Mouse (Mus musculus): ENCODE data around the gene Mrc2.
A peak's percentile ranks its signal among the peaks of the same experiment; 100 is the strongest.

The Mrc2 gene

GRCm38 (mm10) chr11:105292124-105293071, at the start of gene Mrc2:
Gene Mrc2 (plus strand): TSS chr11:105292643.
- peak; percentile 67 for DNase-seq (ENCODE audit: low spot score)

DNA sequence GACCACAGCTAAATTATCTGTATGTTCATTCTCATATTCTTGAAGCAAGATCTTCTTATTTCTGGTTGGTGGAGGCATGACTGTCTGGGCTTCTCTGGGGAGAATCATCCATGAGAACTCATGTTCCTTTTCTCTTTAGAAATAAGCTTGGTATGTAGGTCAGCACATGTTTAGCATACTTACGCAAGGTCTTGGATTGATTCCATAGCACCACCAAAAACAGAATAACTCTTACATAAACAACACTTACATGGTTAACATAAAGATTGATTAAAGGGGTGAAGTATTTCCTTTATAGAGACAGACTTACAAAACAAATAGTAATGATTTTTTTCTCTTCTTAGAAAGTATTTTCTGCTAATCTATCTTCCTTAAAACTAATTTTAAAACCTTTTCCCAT, 46.1 kb upstream of the Mrc2 start:
- no peak for DNase-seq (ENCODE audit: low spot score)

GRCm38 (mm10) chr11:105246785-105247184, 45.7 kb upstream of the Mrc2 start:
- DNase-seq (ENCODE audit: low spot score), result no peak

- no peak for DNase-seq (ENCODE audit: low spot score)
These were observed 45.1 kb upstream of the Mrc2 start for GRCm38 (mm10) chr11:105247321-105247720.

- no peak for DNase-seq (ENCODE audit: low spot score)
These were observed 32.7 kb upstream of the Mrc2 start for GRCm38 (mm10) chr11:105259733-105260132.

GRCm38 (mm10) chr11:105261116-105261515, 31.3 kb upstream of the Mrc2 start:
- DNase-seq (ENCODE audit: low spot score), result no peak

DNA sequence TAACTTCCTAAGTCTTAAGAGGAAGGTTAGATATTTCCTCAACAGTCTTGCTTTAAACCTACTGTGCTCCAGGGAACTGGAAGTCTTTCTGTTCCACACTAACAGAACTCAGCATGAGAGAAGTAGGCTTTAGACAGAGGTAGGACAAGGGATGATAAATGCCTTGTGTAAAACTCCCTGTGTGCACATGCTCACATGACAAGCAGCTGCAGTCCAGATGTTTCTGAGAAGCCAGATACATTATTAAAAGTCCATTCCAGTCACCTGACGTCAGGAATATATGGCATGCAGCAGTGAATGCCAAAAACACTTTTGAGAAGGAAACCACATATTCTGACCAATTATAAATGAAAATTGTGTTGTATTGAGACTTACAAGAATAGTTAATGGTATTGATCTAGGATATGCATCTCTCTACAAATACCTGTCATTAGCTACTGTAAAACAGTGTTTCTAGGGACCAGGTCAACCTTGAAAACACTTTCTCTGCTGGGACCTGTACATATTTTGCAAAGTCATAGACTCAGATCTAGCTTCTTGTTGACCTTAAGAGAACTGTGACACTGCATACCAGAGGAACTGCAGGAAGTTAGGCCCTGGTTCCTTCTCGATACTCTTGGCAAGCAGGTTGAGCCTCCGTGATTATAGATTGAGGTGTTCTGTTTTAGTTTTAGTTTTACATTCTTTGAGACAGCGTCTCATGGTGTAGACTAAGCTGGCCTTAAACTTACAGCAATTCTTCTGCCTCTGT, 30.7 kb upstream of the Mrc2 start:
- DNase-seq (ENCODE audit: low spot score), result no peak

DNA sequence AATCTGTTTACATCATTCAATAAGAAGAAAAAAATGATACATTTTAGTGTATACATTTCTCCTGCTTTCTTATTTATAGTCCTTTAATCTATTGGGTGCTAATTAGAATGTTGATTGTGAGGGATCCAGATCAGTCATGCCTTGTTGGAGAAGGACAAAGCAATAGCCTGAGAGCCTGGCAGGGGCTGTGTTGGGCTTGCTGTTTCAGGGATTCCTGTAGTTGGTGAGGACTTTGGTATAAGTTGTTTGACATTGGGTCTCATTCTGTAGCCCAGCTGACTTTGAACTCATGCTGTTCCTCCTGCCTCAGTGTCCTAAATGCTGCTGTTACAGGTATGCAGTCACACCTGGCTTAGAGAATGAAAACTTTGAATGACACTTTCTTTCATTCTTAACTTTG, 27.9 kb upstream of the Mrc2 start:
- no peak for DNase-seq (ENCODE audit: low spot score)

DNA sequence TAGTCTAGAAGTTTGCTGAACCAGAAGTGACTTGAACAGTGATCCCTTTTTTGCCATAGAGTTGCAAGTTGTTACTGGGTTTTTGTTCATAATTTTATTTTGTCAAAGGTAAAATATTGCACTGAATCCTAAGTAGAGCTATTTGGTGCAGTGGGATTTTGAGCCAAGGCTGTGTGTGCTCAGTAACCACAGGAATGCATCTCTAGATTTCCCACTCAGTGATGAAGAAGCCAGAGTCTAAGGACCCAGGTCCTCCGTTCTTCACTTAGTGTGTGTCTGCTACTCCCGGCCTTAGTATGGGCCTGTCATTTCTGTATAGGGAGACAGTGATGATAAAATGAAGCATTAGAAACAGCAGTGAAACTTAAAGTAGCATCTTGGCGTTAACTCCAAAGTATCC, 27.5 kb upstream of the Mrc2 start:
- no peak for DNase-seq (ENCODE audit: low spot score)

DNA sequence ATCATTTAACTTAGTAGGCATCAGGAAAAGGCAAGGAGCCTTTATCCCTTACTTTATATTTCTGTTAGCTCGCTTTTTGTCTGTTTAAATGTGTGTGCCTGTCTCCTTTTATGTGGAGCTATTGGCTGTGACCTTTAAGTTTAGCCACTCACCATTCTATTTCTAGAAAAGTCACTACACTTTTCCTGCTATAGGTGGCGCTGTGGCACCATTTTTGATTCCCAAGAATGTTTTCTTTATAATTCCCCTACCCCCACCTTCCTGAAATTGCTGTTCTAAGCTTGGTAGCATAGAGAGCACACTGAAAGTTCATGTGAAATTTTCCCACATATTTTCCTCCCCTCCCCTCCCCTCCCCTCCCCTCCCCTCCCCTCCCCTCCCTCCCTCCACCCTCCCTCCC, 22.3 kb upstream of the Mrc2 start:
- DNase-seq (ENCODE audit: low spot score), result peak; percentile 58

GRCm38 (mm10) chr11:105280456-105280855, 12.0 kb upstream of the Mrc2 start:
- no peak for DNase-seq (ENCODE audit: low spot score)

DNA sequence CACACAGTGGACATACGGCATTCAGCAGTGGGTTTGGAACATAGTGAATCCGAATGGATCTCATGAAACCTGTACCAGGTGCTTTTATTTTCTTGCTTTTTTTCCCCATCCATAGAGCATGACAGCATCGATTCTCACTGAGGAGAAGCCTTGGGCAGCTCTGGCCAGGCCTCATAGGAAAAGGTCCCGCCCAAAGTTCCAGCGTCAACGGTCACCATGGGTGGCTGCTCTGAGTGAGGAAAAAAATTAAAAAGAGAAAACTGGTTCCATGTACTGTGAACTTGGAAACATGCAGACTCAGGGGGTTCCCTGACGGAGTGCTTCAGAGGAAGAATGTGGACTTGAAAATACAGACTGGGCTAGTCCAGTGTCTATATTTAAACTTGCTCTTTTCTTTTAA, 11.2 kb upstream of the Mrc2 start:
- no peak for DNase-seq (ENCODE audit: low spot score)

GRCm38 (mm10) chr11:105281763-105282459, 10.5 kb upstream of the Mrc2 start:
- DNase-seq (ENCODE audit: low spot score), result no peak

GRCm38 (mm10) chr11:105282460-105282859, 10.0 kb upstream of the Mrc2 start:
- DNase-seq (ENCODE audit: low spot score), result peak; percentile 30

- DNase-seq (ENCODE audit: low spot score), result no peak
These were observed 9.4 kb upstream of the Mrc2 start for GRCm38 (mm10) chr11:105283016-105283415.

DNA sequence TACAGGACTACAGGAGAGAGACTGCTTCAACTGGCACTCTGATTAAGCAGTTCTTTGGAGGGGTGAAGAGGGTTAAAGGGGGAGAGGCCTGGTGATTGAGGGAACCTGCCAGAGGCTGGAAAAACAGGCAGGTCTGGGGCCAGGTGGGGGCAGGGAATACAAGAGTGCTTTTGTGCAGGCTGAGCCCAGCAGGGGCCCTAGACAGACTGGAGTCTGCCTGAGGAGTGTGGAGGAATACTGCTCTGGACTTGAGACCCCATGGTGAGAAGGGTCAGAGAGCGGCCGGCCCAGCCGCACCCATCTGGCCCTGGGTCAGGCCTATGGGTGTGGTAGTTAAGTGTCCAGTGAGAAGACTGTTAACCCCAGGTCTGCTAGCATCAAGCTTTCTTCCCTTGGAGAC, 6.7 kb upstream of the Mrc2 start:
- DNase-seq (ENCODE audit: low spot score), result peak; percentile 38

DNA sequence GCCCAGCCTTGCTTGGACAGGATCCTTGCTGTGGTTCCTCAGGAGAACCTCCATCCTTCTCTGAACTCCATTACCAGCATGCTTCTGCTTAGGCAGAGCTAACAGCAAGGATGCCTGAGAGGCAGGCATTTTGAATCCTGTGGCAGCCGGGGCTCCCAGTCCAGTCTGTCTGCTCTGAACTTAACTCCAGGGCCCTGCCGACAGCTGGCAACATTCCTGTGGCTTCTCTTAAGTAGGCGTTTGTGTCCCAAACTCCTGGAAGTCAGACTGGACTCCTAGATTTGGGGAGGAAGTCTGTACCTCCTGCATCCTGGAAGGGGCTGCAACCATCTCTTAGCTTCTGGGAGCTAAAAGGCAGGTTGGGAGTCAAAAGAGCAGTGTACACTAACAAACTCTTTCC, 3.0 kb upstream of the Mrc2 start:
- DNase-seq (ENCODE audit: low spot score), result no peak

- DNase-seq (ENCODE audit: low spot score), result peak; percentile 25
These were observed 741 bp upstream of the Mrc2 start for GRCm38 (mm10) chr11:105291681-105292123.

GRCm38 (mm10) chr11:105293101-105293581, 698 bp downstream of the Mrc2 start:
- peak; percentile 65 for DNase-seq (ENCODE audit: low spot score)

DNA sequence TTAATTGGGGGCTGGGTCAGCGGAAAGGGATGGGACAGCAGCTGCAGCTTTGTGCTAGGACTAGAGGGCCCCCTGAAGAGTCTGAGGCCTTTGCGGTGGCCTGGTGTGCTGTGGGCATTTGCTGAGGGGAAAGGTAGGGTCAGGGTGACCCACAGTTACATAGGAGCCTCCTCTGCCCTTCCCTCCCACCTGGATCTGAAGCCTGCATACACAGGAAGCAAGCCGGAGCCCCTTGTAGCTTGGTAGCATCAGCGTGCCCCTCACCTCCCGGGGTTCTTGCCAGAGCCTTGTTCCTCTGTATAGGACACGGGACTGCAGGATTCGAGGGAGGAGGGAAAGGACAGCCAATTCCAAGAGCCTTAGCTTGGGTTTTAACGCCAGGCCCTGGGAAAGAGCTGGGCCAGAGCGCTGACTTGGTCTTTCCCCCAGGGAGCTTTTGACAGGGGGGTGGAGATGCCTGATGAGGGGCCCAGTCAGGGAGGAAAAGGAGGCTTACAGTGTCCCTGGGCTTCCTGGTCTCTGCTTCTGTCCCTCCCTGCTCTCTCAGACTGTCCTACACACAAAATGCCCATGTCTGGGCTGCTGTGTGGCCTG, 1.6 kb downstream of the Mrc2 start:
- peak; percentile 28 for DNase-seq (ENCODE audit: low spot score)

- DNase-seq (ENCODE audit: low spot score), result no peak
These were observed 3.6 kb downstream of the Mrc2 start for GRCm38 (mm10) chr11:105296084-105296483.

GRCm38 (mm10) chr11:105310197-105310596, 17.8 kb downstream of the Mrc2 start:
- no peak for DNase-seq (ENCODE audit: low spot score)
